Mouse (Mus musculus): ENCODE measurements around the gene Rfc2.
A peak's percentile ranks its signal among the peaks of the same experiment; 100 is the strongest.
"Not testable (repeated sequence)": the region's sequence is repeated elsewhere in the genome, so short reads cannot be mapped to it uniquely, and the experiment has no call there.

The Rfc2 gene

GRCm38 (mm10) chr5:134611810-134612521, 30.8 kb downstream of the Rfc2 start:
- DNase-seq: no peak

DNA sequence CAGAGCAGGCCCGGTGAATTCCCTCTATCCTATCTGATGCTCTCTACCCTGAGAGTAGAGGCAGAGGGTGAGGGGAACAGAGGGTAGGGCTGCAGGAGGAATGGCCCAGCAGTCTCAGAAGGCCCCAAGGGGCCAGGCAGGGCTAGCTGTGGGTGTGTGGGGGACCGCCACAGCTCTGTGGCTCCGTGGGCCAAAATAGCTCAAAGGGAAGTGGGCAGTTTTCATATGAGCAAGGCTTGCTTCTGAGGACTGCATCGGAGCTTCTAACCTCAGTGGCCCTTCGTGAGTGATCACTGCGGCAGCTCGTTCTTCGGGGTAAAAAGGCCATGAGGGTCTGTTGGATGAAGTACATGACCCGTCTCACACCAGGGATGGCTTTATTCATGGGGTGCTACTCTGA, 32.6 kb downstream of the Rfc2 start:
- peak; percentile 69 for DNase-seq

DNA sequence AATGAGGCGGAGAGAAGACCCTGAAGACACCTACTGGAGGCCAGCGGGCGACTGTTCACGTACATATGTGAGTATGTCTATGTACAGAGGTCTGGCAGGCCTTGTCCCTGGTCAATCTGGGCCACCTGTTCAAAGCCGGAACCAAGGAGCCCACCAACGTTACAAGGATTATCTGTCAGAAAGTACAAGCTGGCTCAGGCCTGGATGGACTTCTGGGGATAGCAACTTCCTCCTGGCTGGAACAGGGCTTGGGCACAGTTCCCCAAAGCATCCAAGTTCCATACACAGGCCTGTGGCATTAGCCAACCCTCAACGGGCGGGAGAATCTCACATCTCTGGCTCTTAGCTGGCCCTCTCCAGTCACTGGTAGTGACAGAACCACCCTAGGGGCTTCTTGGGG, 33.1 kb downstream of the Rfc2 start:
- peak; percentile 51 for DNase-seq

- peak; percentile 65 for DNase-seq
Measured at GRCm38 (mm10) chr5:134614802-134615201, 33.6 kb downstream of the Rfc2 start, which contains the start of gene Lat2. Gene Lat2 (minus strand): TSS chr5:134615025.

DNA sequence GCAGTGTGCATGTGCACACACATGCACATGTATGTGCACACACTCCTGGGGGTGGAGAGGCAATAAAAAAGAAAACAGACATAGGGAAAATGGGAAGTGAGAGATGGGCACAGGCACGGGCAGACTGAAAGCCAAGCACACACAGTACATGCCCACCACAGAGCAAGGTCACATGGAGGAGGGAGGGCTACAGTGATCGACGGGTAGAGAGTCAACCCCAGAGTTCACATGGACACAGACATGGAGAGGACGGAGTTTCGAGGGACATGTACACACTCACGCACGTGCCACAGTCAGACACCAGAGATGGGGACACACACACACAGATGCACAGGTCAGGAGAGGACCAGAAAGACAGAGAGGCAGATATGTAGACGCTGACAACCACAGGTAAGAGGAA, 34.2 kb downstream of the Rfc2 start:
- peak; percentile 37 for DNase-seq

DNA sequence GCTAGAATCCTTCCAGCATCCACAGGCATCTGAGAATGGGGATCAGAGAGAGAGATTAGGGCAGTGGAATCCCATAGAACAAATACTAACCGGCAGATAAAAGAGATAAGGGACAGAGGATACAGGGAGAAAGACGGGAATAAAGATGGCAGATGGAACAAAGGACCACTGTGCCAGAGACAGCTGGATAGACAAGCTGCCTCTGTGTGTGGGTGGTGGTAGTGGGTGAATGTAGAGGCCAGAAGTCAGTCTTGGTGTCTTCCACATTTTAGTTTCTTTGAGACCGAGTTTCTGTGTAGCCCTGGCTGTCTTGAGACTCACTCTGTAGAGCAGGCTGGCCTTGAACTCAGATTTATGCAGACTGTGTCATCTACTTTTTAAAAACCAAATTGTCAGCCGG, 34.6 kb downstream of the Rfc2 start:
- DNase-seq: peak; percentile 53

DNA sequence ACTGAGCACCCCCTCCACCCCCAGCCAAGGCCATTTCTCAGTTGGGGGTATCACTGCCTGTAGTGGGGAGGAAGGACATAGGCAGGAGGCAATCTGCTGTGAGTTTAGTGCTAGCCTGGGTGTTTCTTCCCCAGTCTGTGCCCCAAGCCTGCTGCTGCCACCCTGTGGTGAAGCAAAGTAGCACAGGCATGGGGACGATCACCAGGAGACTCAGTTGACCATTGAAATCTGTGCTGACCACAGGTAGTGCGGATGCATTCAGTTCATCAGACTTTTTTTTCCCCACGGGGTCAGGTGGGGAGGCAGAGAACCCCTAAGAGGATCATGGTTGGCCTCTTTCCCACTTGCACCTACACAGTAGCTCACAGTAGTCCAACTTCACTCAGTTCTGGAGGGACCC, 35.9 kb downstream of the Rfc2 start:
- peak; percentile 75 for DNase-seq

GRCm38 (mm10) chr5:134620457-134620856, 39.3 kb downstream of the Rfc2 start:
- DNase-seq: peak; percentile 45

DNA sequence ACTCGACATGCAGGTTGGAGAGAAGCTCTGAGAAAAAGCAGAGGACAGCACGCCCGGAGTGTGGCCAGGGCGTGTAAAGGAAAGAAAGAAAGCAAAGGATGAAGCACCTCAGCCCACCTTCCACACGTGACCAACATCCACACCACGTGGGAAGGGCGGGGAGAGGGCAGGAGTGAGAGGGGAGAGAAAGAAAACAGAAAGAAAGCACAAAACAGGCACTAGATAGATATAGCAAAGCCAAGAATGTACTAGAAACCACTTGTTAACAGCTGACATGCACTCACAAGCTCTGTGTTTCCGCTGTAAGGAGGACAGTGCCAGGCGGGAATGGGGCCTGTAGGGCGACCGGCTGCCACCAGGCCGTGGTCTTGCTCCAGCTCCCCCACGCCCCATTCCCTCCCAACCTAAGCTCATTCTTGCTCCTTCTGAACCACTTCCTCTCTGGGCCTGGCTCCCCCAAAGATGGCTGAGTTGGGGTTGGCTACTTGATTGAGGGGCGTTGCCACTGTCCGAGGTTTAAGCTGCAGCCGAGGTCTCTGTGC, 40.0 kb downstream of the Rfc2 start:
- DNase-seq: no peak

- peak; percentile 88 for DNase-seq
Measured at GRCm38 (mm10) chr5:134622069-134622468, 40.9 kb downstream of the Rfc2 start.

DNA sequence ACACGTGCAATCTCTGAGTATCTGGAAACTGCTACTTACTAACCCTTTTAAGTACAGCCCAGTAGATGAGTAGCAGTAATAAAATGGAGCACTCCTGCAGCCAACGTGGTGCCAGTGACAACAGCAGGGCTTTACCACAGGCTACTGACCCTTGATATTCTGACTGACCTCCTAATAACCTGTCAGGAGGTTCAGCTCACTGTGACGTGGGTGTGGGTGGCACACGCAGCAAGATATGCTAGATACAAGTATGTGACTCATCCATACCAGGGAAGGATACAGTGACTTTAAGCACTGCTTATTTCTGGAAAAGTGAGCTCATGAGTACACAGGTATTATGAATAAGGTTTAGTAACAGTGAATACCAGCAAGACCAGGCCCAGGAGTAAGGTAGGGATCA, 48.3 kb downstream of the Rfc2 start:
- no peak for DNase-seq

GRCm38 (mm10) chr5:134630835-134631234, 49.7 kb downstream of the Rfc2 start:
- DNase-seq: no peak

DNA sequence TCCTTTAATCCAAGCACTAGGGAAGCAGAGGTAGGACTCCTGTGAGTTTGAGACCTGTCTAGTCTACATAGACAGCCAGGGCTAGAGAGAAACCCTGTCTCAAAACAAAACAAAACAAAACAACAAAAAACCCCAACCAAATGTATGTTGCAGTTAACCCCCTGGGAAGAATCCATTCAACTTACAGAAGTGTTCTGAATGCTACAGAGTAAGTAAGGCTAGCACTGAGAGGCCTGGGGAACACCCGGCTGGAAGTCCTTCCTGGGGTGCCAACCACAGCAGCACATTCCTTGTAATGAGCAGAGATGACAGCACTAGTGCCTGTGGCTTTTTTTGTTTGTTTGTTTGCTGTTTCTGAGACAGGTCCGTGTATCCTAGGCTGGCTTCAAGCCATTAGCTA, 51.7 kb downstream of the Rfc2 start:
- no peak for DNase-seq

GRCm38 (mm10) chr5:134637820-134638367, 56.7 kb downstream of the Rfc2 start:
- no peak for DNase-seq

- no peak for DNase-seq
Measured at GRCm38 (mm10) chr5:134638461-134639268, 57.5 kb downstream of the Rfc2 start.

- DNase-seq: peak; percentile 97
Measured at GRCm38 (mm10) chr5:134639269-134639682, 58.1 kb downstream of the Rfc2 start, which contains the start of gene Eif4h. Gene Eif4h (minus strand): TSS chr5:134639490.

DNA sequence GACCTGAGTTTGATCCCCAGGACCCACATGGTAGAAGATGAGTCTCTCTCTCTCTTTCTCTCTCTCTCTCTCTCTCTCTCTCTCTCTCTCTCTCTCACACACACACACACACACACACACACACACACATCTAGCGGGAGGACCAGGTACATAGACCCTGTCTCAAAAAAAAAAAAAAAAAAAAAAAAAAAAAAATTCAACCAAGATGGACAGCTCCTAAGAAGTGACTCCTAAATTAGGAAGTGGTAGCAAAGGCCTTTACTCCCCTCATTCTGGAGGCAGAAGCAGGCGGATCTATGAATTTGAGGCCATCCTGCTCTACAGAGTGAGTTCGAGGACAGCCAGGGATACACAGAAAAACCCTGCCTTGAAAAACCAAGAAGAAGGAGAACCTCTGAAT, 59.2 kb downstream of the Rfc2 start:
- no peak for DNase-seq

- DNase-seq: no peak
Measured at GRCm38 (mm10) chr5:134644121-134644520, 63.0 kb downstream of the Rfc2 start.

DNA sequence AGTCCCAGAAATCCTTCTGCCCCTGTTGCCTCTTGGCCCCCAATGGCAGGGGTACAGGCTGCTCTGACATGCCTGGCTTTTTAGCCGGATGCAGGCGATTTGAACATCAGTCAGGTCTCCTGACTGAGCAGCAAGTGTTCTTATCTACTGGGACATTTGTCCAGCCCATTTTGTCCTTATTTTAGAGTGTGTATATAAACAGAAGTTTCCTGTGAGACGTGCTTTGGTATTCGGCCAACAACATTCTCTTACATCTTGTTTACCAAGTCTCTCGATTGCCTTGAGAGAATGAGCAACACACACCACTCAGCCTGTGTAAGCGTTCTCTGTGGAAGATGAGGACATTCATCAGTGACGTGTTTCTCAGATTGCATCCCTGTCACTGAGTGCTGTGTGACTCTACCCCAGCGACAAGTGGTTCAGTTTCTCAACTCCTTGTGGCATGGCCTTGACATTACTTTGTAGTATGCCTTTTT, 63.5 kb downstream of the Rfc2 start:
- DNase-seq: no peak

GRCm38 (mm10) chr5:134646461-134646860, 65.3 kb downstream of the Rfc2 start:
- DNase-seq: no peak

DNA sequence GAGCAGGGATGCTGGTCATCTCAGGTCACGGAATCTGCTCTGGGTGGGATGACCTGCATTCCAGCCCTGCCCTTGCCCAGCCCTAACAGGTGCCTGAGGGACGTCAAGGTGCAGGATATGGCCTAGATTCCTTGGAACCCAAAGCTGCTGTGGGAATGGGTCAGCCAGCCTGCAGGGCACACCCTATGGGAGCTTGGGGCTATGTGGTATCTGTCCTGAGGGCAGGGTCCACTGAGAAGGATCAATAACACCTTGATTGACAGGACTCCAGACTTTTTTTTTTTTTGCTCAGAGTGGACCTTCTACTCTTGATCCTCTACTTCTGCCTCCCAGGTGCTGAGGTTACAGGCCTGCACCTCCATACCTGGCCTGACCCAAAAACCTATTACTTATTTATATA, 66.2 kb downstream of the Rfc2 start:
- no peak for DNase-seq

DNA sequence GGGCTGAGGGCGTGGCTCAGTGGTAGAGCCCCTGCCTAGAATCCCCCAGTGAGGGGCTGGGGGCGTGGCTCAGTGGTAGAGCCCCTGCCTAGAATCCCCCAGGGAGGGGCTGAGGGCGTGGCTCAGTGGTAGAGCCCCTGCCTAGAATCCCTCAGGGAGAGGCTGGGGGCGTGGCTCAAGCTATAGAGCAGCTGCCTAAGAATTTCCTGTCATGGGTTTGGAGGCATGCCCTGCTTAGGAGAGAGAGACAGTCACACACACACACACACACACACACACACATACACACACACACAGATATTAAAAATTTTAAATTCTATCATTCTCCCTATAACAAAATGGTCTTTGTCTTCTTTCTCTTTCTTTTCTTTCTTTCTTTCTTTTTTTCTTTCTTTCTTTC, 67.8 kb downstream of the Rfc2 start:
- not testable (repeated sequence) for DNase-seq

DNA sequence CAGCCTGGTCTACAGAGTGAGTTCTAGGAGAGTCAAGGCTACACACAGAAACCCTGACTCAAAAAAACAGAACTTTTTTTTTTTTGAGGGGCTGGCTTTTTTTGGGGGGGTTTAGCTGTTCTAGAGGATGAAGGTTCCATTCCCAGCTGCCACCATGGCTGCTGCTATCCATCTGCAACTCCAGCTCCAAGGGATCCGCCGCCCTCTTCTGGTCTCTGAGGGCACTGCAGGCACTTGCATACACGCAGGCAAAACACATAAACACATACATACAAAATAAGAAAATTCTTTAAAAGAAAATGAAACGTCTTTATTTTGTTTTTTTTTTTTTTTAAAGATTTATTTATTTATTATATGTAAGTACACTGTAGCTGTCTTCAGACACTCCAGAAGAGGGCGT, 69.8 kb downstream of the Rfc2 start:
- DNase-seq: no peak
